Mouse (Mus musculus): ENCODE data around the gene Gpr160. TPM values are rescaled to one million over a fixed set of nuclear protein-coding genes. Genes with fewer than 3 reads are reported as not detected.

The Gpr160 gene
- polyA plus RNA-seq, 1 experiment = 35.8 TPM

DNA sequence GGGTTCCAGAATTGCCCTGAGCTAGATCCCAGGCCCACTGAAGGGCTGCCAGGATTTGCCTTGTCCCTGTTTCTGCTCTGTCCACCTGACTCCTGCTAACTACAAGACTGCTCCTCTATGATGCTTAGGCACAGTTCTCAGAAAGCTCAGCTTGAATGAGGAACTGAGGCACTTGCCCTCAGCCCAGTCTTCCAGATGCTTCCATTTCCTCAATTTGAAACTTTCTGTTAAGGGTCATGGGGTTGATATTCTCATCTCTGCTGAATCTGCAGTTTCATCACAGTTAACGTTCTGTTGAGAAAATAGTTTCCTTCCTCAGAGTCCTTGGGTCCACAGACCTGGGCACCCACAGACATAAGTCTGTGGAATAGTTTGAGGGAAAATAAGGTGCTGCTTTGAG is 8.9 kb downstream of the Gpr160 start:
- no peaks in the 10 kb centered on the region for H3K27me3 ChIP-seq (ENCODE audit: control insufficient read depth, insufficient read depth, low read length)
- no peak overlapping the region for H3K4me3 ChIP-seq (ENCODE audit: low read depth, low read length)
- H3K36me3 ChIP-seq (ENCODE audit: control insufficient read depth, insufficient read depth, low read length) = 0 out of 2 replicates have a peak, but pooled peaks cover 1% of the 10 kb centered on the region
- TF ChIP-seq CTCF (IDR thresholded peaks at IDR 0.05; ENCODE audit: extremely low read depth, insufficient read length, insufficient replicate concordance, low read depth, low read length) = no peak
- TF ChIP-seq POLR2A (IDR thresholded peaks at IDR 0.05; ENCODE audit: low read depth, low read length) = no peak
- H3K27ac ChIP-seq (ENCODE audit: insufficient read depth, low read depth, low read length) = peak overlapping the region; percentile 41
- WGBS = 51% methylated on average over 1 of the region's 1 CpGs
- H3K4me1 ChIP-seq (ENCODE audit: control insufficient read depth, insufficient read depth, insufficient read length, low read length) = peaks cover 4% of the 10 kb centered on the region; the same call in 1 of the 2 replicates

DNA sequence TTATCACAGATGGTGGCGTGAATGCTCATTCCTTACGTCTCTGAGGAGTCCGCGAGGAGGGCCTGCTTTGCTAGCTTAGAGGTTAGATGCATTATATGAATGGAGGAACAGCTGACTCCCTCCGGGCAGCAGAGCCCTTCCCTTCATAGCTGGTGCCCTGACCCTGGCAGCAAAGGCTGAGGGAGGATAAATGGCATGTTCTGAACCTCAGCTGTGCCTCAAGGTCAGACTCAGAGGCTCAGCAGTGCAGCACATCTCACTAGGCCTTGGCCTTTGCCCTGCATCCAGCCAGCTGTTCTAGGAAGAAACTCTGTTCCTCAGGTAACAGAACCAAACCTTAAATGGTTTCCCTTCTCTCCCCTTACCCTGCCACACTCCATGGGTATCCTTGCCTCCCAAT is 12.4 kb downstream of the Gpr160 start:
- Histone ChIP-seq H3K4me1 (ENCODE audit: control insufficient read depth, insufficient read depth, insufficient read length, low read length) (peaks cover 11% of the 10 kb centered on the region), H3K27me3 (ENCODE audit: control insufficient read depth, insufficient read depth, low read length) (no peaks in the 10 kb centered on the region), H3K36me3 (ENCODE audit: control insufficient read depth, insufficient read depth, low read length) (0 out of 2 replicates have a peak, but pooled peaks cover 1% of the 10 kb centered on the region), H3K27ac (ENCODE audit: insufficient read depth, low read depth, low read length) (no peak overlapping the region), H3K4me3 (ENCODE audit: low read depth, low read length) (no peak overlapping the region)
- WGBS = 84% methylated on average over 5 of the region's 5 CpGs
- no peak for TF ChIP-seq POLR2A (IDR thresholded peaks at IDR 0.05; ENCODE audit: low read depth, low read length)
- no peak for TF ChIP-seq CTCF (IDR thresholded peaks at IDR 0.05; ENCODE audit: extremely low read depth, insufficient read length, insufficient replicate concordance, low read depth, low read length)

- TF ChIP-seq CTCF (IDR thresholded peaks at IDR 0.05; ENCODE audit: extremely low read depth, insufficient read length, insufficient replicate concordance, low read depth, low read length) = no peak
- TF ChIP-seq POLR2A (IDR thresholded peaks at IDR 0.05; ENCODE audit: low read depth, low read length) = no peak
Measured at GRCm38 (mm10) chr3:30868625-30869024, 12.9 kb downstream of the Gpr160 start.

GRCm38 (mm10) chr3:30869995-30870394 is 14.2 kb downstream of the Gpr160 start:
- no peak for TF ChIP-seq CTCF (IDR thresholded peaks at IDR 0.05; ENCODE audit: extremely low read depth, insufficient read length, insufficient replicate concordance, low read depth, low read length)
- TF ChIP-seq POLR2A (IDR thresholded peaks at IDR 0.05; ENCODE audit: low read depth, low read length) = no peak
- Histone ChIP-seq H3K27ac (ENCODE audit: insufficient read depth, low read depth, low read length) (no peak overlapping the region), H3K4me3 (ENCODE audit: low read depth, low read length) (no peak overlapping the region), H3K27me3 (ENCODE audit: control insufficient read depth, insufficient read depth, low read length) (no peaks in the 10 kb centered on the region), H3K36me3 (ENCODE audit: control insufficient read depth, insufficient read depth, low read length) (0 out of 2 replicates have a peak, but pooled peaks cover 1% of the 10 kb centered on the region), H3K4me1 (ENCODE audit: control insufficient read depth, insufficient read depth, insufficient read length, low read length) (peaks cover 8% of the 10 kb centered on the region)
- 86% methylated on average over 1 of the region's 1 CpGs for WGBS

More at GRCm38 (mm10) chr3:30868625-30869024, 12.9 kb downstream of the Gpr160 start:
- no peak overlapping the region for H3K27ac ChIP-seq (ENCODE audit: insufficient read depth, low read depth, low read length)
- H3K4me1 ChIP-seq (ENCODE audit: control insufficient read depth, insufficient read depth, insufficient read length, low read length) = peaks cover 9% of the 10 kb centered on the region
- no peaks in the 10 kb centered on the region for H3K27me3 ChIP-seq (ENCODE audit: control insufficient read depth, insufficient read depth, low read length)
- H3K4me3 ChIP-seq (ENCODE audit: low read depth, low read length) = no peak overlapping the region
- H3K36me3 ChIP-seq (ENCODE audit: control insufficient read depth, insufficient read depth, low read length) = 0 out of 2 replicates have a peak, but pooled peaks cover 1% of the 10 kb centered on the region
- WGBS = 88% methylated on average over 5 of the region's 5 CpGs

DNA sequence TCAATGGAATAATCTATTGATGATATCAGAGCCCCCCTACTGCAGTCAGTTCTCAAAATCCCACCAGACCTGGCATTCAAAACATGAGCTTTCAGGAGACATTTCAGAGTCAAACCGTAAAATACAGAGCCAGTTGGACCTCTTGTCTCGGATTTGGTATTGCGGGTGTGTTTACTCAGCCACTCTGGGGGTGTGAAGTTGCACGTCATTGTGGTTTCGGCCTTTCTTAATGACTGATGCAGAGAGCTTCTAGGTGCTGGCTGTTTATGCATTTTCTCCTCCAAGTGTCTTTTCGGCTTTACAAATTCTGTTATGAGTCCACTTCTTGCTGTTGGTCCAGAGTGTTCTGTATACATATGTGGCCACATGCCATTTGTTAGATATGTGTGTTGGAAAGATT is 21.0 kb downstream of the Gpr160 start:
- no peak for TF ChIP-seq POLR2A (IDR thresholded peaks at IDR 0.05; ENCODE audit: low read depth, low read length)
- TF ChIP-seq CTCF (IDR thresholded peaks at IDR 0.05; ENCODE audit: extremely low read depth, insufficient read length, insufficient replicate concordance, low read depth, low read length) = no peak
- H3K4me1 ChIP-seq (ENCODE audit: control insufficient read depth, insufficient read depth, insufficient read length, low read length) = 0 out of 2 replicates have a peak, but pooled peaks cover 1% of the 10 kb centered on the region
- WGBS = 85% methylated on average over 6 of the region's 6 CpGs

DNA sequence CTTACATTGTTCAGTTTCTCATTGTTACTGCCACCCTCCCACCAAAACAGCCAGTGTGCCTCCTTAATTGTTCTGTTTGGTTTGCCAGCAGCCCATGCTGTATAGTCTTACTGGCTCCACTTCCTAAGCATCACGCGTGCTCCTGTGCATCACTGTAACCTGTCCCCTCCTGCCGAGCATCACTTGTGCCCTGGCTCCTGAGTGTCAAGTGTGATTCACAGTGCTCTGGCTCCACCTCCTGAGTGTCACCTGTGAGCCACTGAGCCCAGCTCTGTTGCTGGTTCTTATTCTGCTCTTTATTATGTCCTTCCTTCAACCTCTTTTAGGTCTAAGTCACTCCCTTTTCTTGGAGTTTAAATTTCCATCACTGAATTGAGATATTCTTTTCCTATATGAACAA is 31.7 kb downstream of the Gpr160 start:
- Histone ChIP-seq H3K4me3 (ENCODE audit: low read depth, low read length) (no peak overlapping the region), H3K4me1 (ENCODE audit: control insufficient read depth, insufficient read depth, insufficient read length, low read length) (no peaks in the 10 kb centered on the region), H3K27ac (ENCODE audit: insufficient read depth, low read depth, low read length) (no peak overlapping the region), H3K27me3 (ENCODE audit: control insufficient read depth, insufficient read depth, low read length) (no peaks in the 10 kb centered on the region), H3K36me3 (ENCODE audit: control insufficient read depth, insufficient read depth, low read length) (peaks cover 7% of the 10 kb centered on the region)
- 90% methylated on average over 3 of the region's 3 CpGs for WGBS
- TF ChIP-seq CTCF (IDR thresholded peaks at IDR 0.05; ENCODE audit: extremely low read depth, insufficient read length, insufficient replicate concordance, low read depth, low read length) (no peak), POLR2A (IDR thresholded peaks at IDR 0.05; ENCODE audit: low read depth, low read length) (no peak)

More for the DNA sequence above, 21.0 kb downstream of the Gpr160 start:
- Histone ChIP-seq H3K36me3 (ENCODE audit: control insufficient read depth, insufficient read depth, low read length) (peaks cover 33% of the 10 kb centered on the region), H3K27ac (ENCODE audit: insufficient read depth, low read depth, low read length) (no peak overlapping the region), H3K27me3 (ENCODE audit: control insufficient read depth, insufficient read depth, low read length) (no peaks in the 10 kb centered on the region), H3K4me3 (ENCODE audit: low read depth, low read length) (no peak overlapping the region)

- H3K4me3 ChIP-seq (ENCODE audit: low read depth, low read length) = no peak overlapping the region
- no peaks in the 10 kb centered on the region for H3K27me3 ChIP-seq (ENCODE audit: control insufficient read depth, insufficient read depth, low read length)
- no peak for TF ChIP-seq POLR2A (IDR thresholded peaks at IDR 0.05; ENCODE audit: low read depth, low read length)
- TF ChIP-seq CTCF (IDR thresholded peaks at IDR 0.05; ENCODE audit: extremely low read depth, insufficient read length, insufficient replicate concordance, low read depth, low read length) = no peak
- H3K27ac ChIP-seq (ENCODE audit: insufficient read depth, low read depth, low read length) = no peak overlapping the region
- peaks cover 10% of the 10 kb centered on the region for H3K36me3 ChIP-seq (ENCODE audit: control insufficient read depth, insufficient read depth, low read length)
- 63% methylated on average over 1 of the region's 1 CpGs for WGBS
- H3K4me1 ChIP-seq (ENCODE audit: control insufficient read depth, insufficient read depth, insufficient read length, low read length) = no peaks in the 10 kb centered on the region
Measured at GRCm38 (mm10) chr3:30889014-30889413, 33.3 kb downstream of the Gpr160 start.
